Mouse (Mus musculus): ENCODE measurements around the gene Hebp1. TPM values are rescaled to one million over a fixed set of nuclear protein-coding genes. Genes with fewer than 3 reads are reported as not detected.

Gene Hebp1
- polyA plus RNA-seq, 1 experiment from 2014 or later = 9.4 TPM

DNA sequence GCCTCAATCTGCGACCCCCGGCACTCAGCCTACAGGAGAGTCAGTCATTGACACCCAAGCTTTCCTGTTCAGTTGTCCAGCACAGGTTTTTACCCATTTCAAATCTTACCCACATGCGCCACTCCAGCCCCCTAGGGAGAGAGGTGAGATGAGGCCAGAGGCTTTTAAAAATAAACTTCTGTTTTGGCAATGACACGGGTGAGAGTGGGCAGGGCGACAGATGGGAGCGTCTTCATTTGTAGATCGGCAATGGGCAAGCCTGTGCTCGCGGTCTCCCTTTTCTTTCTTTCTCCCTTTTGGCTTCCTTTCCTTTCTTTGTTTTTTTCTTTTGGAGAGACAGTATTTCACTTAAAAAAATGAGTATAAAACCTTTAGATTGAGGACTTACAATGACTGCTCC lies 64.3 kb downstream of the Hebp1 start:
- H3K4me3 ChIP-seq (ENCODE audit: low read length) = no peak overlapping the region
- WGBS = 91% methylated on average over 9 of the region's 9 CpGs

DNA sequence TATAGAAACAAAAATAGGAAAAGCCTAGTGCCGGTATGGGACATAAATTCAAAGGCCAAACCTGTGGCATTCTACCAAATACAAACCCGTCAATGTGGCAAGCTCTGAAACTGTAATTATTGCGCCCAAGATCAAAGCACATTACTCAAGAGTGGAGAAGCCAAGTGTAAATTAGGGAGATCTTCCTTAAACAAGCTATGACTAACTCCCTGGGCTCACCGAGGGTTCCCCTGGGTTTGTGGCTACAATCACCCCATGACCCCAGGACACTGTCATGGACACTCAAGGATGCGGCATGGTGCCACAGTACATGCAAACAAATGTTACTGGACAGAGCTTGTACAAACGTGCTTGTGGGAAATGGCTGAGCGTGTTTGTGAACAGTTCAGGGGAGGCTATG lies 64.7 kb downstream of the Hebp1 start:
- no peaks in the 10 kb centered on the region for H3K9me3 ChIP-seq (ENCODE audit: control insufficient read depth, low read length)
- no peak overlapping the region for H3K9ac ChIP-seq (ENCODE audit: low read depth, low read length)
- no peak for ATAC-seq
- no peak overlapping the region for H3K4me2 ChIP-seq (ENCODE audit: low read length)
- H3K36me3 ChIP-seq (ENCODE audit: control insufficient read depth, insufficient read depth, low read length) = no peaks in the 10 kb centered on the region
- H3K27ac ChIP-seq (ENCODE audit: low read depth, low read length) = no peak overlapping the region
- no peaks in the 10 kb centered on the region for H3K4me1 ChIP-seq (ENCODE audit: control insufficient read depth, insufficient read depth, low read depth, low read length)
- no peak overlapping the region for H3K4me3 ChIP-seq (ENCODE audit: low read length)
- H3K27me3 ChIP-seq (replicated peaks; ENCODE audit: control insufficient read depth, insufficient read depth, low read length) = no peaks in the 10 kb centered on the region
- WGBS = 80% methylated on average over 7 of the region's 7 CpGs

More for the DNA sequence above, 64.3 kb downstream of the Hebp1 start:
- no peak overlapping the region for H3K9ac ChIP-seq (ENCODE audit: low read depth, low read length)
- H3K4me2 ChIP-seq (ENCODE audit: low read length) = no peak overlapping the region
- H3K27me3 ChIP-seq (replicated peaks; ENCODE audit: control insufficient read depth, insufficient read depth, low read length) = no peaks in the 10 kb centered on the region
- no peak for ATAC-seq
- no peak overlapping the region for H3K27ac ChIP-seq (ENCODE audit: low read depth, low read length)
- H3K9me3 ChIP-seq (ENCODE audit: control insufficient read depth, low read length) = no peaks in the 10 kb centered on the region
- no peaks in the 10 kb centered on the region for H3K4me1 ChIP-seq (ENCODE audit: control insufficient read depth, insufficient read depth, low read depth, low read length)
- no peaks in the 10 kb centered on the region for H3K36me3 ChIP-seq (ENCODE audit: control insufficient read depth, insufficient read depth, low read length)

DNA sequence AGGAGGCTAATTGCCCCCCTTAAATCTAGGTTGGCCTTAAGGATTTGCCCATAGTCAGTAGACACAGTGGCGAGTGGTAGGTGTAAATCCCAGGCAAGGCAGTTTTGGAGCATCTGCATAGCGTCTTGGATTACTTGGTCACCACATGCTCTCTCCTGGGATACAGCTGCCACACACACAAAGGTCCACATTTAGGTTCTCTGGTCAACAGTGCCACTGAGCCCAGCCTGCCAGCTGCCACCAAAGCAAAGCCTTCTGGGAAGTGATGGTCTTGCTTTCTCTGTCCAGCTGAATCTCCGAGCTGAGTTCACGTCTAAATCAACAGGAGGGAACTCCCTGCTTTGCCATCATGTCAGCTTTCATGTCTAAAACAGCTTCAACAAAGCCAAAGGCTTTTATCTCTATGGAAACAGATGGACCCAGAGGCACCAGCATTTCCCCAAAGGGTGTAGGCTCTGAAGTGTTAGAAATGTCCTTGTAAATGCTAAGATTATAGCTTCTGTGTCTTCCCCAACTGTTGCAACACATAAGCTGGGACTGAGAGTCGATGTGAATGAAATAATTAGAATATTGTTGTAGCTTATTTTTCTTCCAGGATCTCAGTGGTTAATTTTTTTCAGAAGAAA lies 73.0 kb downstream of the Hebp1 start:
- Histone ChIP-seq H3K27ac (ENCODE audit: low read depth, low read length) (no peak overlapping the region), H3K4me2 (ENCODE audit: low read length) (no peak overlapping the region), H3K4me1 (ENCODE audit: control insufficient read depth, insufficient read depth, low read depth, low read length) (no peaks in the 10 kb centered on the region), H3K36me3 (ENCODE audit: control insufficient read depth, insufficient read depth, low read length) (no peaks in the 10 kb centered on the region), H3K27me3 (replicated peaks; ENCODE audit: control insufficient read depth, insufficient read depth, low read length) (no peaks in the 10 kb centered on the region), H3K4me3 (ENCODE audit: low read length) (no peak overlapping the region), H3K9ac (ENCODE audit: low read depth, low read length) (no peak overlapping the region), H3K9me3 (ENCODE audit: control insufficient read depth, low read length) (no peaks in the 10 kb centered on the region)
- 46% methylated on average over 5 of the region's 5 CpGs for WGBS
- ATAC-seq = no peak

DNA sequence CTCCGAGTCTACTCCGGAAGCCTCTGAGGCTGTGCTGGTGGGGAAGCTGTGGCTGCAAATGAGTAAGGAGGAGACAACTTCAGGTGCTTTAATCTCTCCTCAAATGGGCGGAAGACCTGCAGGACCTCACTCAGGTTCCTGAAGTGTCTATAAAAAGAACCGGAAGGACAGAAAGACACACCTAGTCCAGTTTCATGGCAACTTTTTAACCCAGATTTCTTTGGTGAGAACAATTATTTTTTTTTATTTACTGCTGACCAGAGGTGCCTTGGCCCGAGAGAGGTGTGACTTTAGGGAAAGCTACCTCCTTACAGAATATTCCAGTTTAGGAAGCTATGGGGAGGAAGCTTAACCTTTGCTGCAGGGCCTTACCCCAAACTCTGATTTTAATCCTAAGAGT lies 79.6 kb downstream of the Hebp1 start, which contains the start of gene Gprc5d:
Gene Gprc5d (minus strand): TSS at position 101 of the 400 bp plus-strand sequence.
- no peaks in the 10 kb centered on the region for H3K27me3 ChIP-seq (replicated peaks; ENCODE audit: control insufficient read depth, insufficient read depth, low read length)
- no peak within 1 kb of the TSS for H3K9ac ChIP-seq (ENCODE audit: low read depth, low read length)
- no peaks in the 10 kb centered on the region; the same call in 1 of the 2 replicates for H3K4me1 ChIP-seq (ENCODE audit: control insufficient read depth, insufficient read depth, low read depth, low read length)
- no peaks in the 10 kb centered on the region for H3K9me3 ChIP-seq (ENCODE audit: control insufficient read depth, low read length)
- no peak within 1 kb of the TSS for H3K4me2 ChIP-seq (ENCODE audit: low read length)
- no peaks in the 10 kb centered on the region for H3K36me3 ChIP-seq (ENCODE audit: control insufficient read depth, insufficient read depth, low read length)
- no peak for ATAC-seq
- WGBS = 97% methylated on average over 5 of the region's 5 CpGs
- no peak within 1 kb of the TSS for H3K27ac ChIP-seq (ENCODE audit: low read depth, low read length)
- H3K4me3 ChIP-seq (ENCODE audit: low read length) = no peak within 1 kb of the TSS

DNA sequence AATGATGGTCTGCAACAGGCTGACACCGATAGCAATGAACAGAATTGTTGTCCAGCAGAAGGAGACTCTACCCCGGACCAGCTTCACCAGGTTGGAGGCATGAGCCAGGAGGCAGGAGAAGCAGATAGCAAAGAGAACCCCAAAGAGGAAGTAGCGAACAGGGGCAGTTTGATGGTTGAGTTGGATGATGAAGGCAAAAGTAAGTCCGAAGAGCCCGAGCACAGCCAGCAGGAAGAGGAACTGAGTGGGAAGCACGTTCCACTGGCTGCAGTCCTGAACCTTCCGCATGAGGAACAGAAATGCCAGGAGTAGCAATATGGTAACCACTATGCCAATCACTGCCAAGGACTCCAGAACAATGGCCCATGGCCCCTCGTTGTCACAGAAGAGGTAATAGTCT lies 81.3 kb downstream of the Hebp1 start:
- Histone ChIP-seq H3K4me1 (ENCODE audit: control insufficient read depth, insufficient read depth, low read depth, low read length) (peaks cover 4% of the 10 kb centered on the region), H3K4me3 (ENCODE audit: low read length) (no peak overlapping the region), H3K27me3 (replicated peaks; ENCODE audit: control insufficient read depth, insufficient read depth, low read length) (no peaks in the 10 kb centered on the region), H3K4me2 (ENCODE audit: low read length) (no peak overlapping the region), H3K9ac (ENCODE audit: low read depth, low read length) (no peak overlapping the region), H3K27ac (ENCODE audit: low read depth, low read length) (no peak overlapping the region), H3K9me3 (ENCODE audit: control insufficient read depth, low read length) (no peaks in the 10 kb centered on the region), H3K36me3 (ENCODE audit: control insufficient read depth, insufficient read depth, low read length) (no peaks in the 10 kb centered on the region)
- 96% methylated on average over 8 of the region's 8 CpGs for WGBS
- ATAC-seq = no peak

DNA sequence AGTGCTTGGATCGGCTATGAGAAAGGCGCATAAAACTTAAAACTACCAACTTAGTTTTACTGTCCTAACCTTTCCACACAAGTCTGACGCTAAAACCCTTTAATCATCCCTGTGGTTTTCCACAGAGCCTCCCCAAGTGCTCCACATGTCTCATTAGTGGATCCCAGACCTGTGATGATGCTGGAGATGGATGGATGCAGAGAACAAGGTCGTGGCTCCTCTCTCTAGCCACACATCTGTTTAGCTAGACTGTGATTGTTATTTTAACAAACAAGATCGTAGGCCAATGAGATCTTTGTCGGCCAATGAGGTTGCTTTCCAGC lies 84.7 kb downstream of the Hebp1 start:
- no peak for ATAC-seq
- 14% methylated on average over 6 of the region's 6 CpGs for WGBS
- Histone ChIP-seq H3K27me3 (replicated peaks; ENCODE audit: control insufficient read depth, insufficient read depth, low read length) (0 out of 2 replicates have a peak, but pooled peaks cover 2% of the 10 kb centered on the region), H3K9me3 (ENCODE audit: control insufficient read depth, low read length) (no peaks in the 10 kb centered on the region), H3K4me2 (ENCODE audit: low read length) (no peak overlapping the region), H3K4me3 (ENCODE audit: low read length) (no peak overlapping the region), H3K9ac (ENCODE audit: low read depth, low read length) (no peak overlapping the region), H3K27ac (ENCODE audit: low read depth, low read length) (no peak overlapping the region), H3K36me3 (ENCODE audit: control insufficient read depth, insufficient read depth, low read length) (no peaks in the 10 kb centered on the region), H3K4me1 (ENCODE audit: control insufficient read depth, insufficient read depth, low read depth, low read length) (peaks cover 4% of the 10 kb centered on the region)

DNA sequence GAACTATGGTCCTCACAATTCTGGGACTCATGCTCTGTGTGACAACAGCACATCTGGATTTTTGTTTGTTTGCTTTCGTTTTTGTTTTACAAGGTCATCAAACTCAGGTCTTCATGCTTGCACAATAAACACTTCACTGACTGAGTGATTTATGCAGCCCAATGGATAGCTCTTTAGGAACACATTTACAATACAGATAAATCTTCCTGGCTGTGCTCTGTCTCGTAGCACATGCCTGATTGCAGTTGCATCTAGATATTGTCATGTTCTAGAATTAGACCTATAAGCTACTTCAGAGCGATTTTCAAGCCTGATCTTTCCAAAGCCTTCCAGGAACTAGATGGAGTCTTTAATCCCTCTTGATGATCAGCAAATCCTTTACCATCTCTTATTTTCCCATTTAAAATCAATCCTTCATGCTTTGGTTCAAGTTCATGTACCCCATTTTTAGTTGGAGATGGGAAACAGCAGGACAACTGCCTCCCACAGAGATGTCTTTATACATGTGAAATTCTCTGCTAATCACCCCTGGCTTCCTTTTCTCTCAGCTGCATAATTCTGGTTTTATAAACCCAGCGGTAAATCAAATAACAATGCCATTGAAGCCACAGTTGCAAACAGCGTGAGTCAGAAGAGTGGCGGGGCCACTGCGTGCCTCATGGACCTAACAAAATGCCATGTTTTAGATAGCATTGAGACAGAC lies 85.3 kb downstream of the Hebp1 start:
- Histone ChIP-seq H3K27me3 (replicated peaks; ENCODE audit: control insufficient read depth, insufficient read depth, low read length) (0 out of 2 replicates have a peak, but pooled peaks cover 2% of the 10 kb centered on the region), H3K36me3 (ENCODE audit: control insufficient read depth, insufficient read depth, low read length) (no peaks in the 10 kb centered on the region), H3K4me3 (ENCODE audit: low read length) (no peak overlapping the region), H3K4me1 (ENCODE audit: control insufficient read depth, insufficient read depth, low read depth, low read length) (peaks cover 4% of the 10 kb centered on the region), H3K9me3 (ENCODE audit: control insufficient read depth, low read length) (no peaks in the 10 kb centered on the region), H3K27ac (ENCODE audit: low read depth, low read length) (no peak overlapping the region), H3K4me2 (ENCODE audit: low read length) (no peak overlapping the region), H3K9ac (ENCODE audit: low read depth, low read length) (no peak overlapping the region)
- 11% methylated on average over 7 of the region's 7 CpGs for WGBS
- 0 out of 2 replicates have a peak, but pooled peaks have one; percentile 64 for ATAC-seq

DNA sequence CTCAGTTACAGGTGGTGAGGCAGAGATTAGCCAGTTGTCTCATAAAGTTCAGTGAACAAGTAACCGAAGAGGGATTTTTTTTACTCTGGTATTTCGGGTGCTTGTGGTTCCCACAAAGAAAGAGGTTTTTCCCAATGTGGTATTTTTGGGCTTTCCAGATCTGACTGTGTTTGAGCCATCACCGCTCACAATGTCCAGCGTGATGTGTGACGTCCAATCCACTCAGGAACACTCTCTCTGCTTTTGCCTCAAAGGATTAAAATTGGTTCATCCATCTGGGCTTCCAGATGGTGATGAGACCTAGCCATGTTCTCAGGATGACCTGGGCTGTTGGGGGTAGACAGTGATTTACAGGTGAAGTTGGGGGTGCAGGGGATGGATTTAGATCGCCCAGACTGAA lies 90.8 kb downstream of the Hebp1 start:
- 91% methylated on average over 6 of the region's 6 CpGs for WGBS
- Histone ChIP-seq H3K4me1 (ENCODE audit: control insufficient read depth, insufficient read depth, low read depth, low read length) (peaks cover 3% of the 10 kb centered on the region; the same call in 1 of the 2 replicates), H3K4me2 (ENCODE audit: low read length) (no peak overlapping the region), H3K27ac (ENCODE audit: low read depth, low read length) (no peak overlapping the region), H3K27me3 (replicated peaks; ENCODE audit: control insufficient read depth, insufficient read depth, low read length) (0 out of 2 replicates have a peak, but pooled peaks cover 2% of the 10 kb centered on the region), H3K9ac (ENCODE audit: low read depth, low read length) (no peak overlapping the region), H3K36me3 (ENCODE audit: control insufficient read depth, insufficient read depth, low read length) (no peaks in the 10 kb centered on the region), H3K9me3 (ENCODE audit: control insufficient read depth, low read length) (no peaks in the 10 kb centered on the region), H3K4me3 (ENCODE audit: low read length) (no peak overlapping the region)
- no peak for ATAC-seq

DNA sequence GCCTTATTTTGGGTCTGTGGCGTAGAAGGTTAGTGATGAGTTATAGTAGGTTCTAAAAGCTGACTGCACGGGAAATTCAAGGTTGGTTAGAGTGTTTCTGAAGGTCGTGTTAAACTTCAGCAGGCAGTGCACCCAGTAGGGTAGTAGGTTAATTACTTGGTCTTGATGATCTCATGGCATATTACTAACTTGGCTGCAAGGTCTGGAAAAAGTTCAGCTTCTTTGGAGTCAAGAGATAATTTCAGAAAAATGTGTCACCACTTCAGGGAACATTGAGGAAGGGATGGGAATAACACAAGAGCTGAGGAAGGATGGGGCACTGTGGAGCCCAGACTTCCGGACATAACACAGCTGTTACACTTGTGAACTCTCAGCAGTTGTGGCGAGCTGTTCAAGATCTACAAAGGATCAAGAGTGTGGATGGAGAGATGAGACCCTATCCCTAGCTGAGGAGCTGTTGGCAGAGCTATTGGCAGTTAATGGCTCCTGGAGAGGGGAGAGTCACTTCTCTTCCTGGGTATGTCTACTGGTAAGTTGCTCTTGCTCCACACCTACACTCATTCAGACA lies 95.0 kb downstream of the Hebp1 start:
- Histone ChIP-seq H3K27ac (ENCODE audit: low read depth, low read length) (no peak overlapping the region), H3K27me3 (replicated peaks; ENCODE audit: control insufficient read depth, insufficient read depth, low read length) (no peaks in the 10 kb centered on the region), H3K36me3 (ENCODE audit: control insufficient read depth, insufficient read depth, low read length) (no peaks in the 10 kb centered on the region), H3K9me3 (ENCODE audit: control insufficient read depth, low read length) (no peaks in the 10 kb centered on the region), H3K4me1 (ENCODE audit: control insufficient read depth, insufficient read depth, low read depth, low read length) (peaks cover 3% of the 10 kb centered on the region; the same call in 1 of the 2 replicates), H3K4me2 (ENCODE audit: low read length) (no peak overlapping the region), H3K9ac (ENCODE audit: low read depth, low read length) (no peak overlapping the region), H3K4me3 (ENCODE audit: low read length) (no peak overlapping the region)
- 88% methylated on average over 5 of the region's 5 CpGs for WGBS
- no peak for ATAC-seq

Data from hindbrain, embryonic 16.5 days (tissue).